Mouse (Mus musculus): ENCODE data around the gene Rpl23. TPM values are rescaled to one million over a fixed set of nuclear protein-coding genes. Genes with fewer than 3 reads are reported as not detected.
A peak's percentile ranks its signal among the peaks of the same experiment; 100 is the strongest.

The Rpl23 gene
- total and polyA plus RNA-seq, 3 experiments = 921 to 2,072 TPM; not detected in 1

GRCm38 (mm10) chr11:97769704-97770103 lies 12.5 kb downstream of the Rpl23 start:
- Histone ChIP-seq H3K9ac (ENCODE audit: control insufficient read depth, low read depth, low read length, poor library complexity, severe bottlenecking) (no peak overlapping the region), H3K4me1 (ENCODE audit: control insufficient read depth in 1 of 2, insufficient read depth in 2 of 2, low read length in 2 of 2) (peaks cover 3 to 6% of the 10 kb centered on the region in 2 experiments; a peak in 2 of 4 replicates), H3K27ac (ENCODE audit: control insufficient read depth, low read depth, low read length) (no peak overlapping the region), H3K4me3 (ENCODE audit: control insufficient read depth in 1 of 2, insufficient read depth in 1 of 2, low read depth in 2 of 2, low read length in 2 of 2) (no peak overlapping the region), H3K36me3 (ENCODE audit: control insufficient read depth in 1 of 2, insufficient read depth in 2 of 2, low read length in 2 of 2) (peaks cover 0 to 7% of the 10 kb centered on the region in 2 experiments; a peak in 2 of 4 replicates), H3K79me2 (ENCODE audit: control insufficient read depth, insufficient read depth, low read length, poor library complexity) (peaks cover 15% of the 10 kb centered on the region), H3K27me3 (ENCODE audit: control insufficient read depth in 1 of 2, insufficient read depth in 2 of 2, low read length in 2 of 2) (no peaks in the 10 kb centered on the region), H3K9me3 (replicated peaks; ENCODE audit: insufficient read depth, low read length) (no peaks in the 10 kb centered on the region)
- TF ChIP-seq KAT2A (conservative IDR thresholded peaks at IDR 0.05; ENCODE audit: low read depth, low read length) (no peak), POLR2AphosphoS2 (IDR thresholded peaks at IDR 0.05; ENCODE audit: low read length) (no peak), ZKSCAN1 (IDR thresholded peaks at IDR 0.05; ENCODE audit: low read depth, low read length) (no peak), TBP (IDR thresholded peaks at IDR 0.05; ENCODE audit: low read depth, low read length) (peak; percentile 99), POLR2A (IDR thresholded peaks at IDR 0.05; ENCODE audit: control insufficient read depth in 1 of 2, insufficient read depth in 1 of 2, low read depth in 1 of 2, low read length in 2 of 2, poor library complexity in 1 of 2) (no peak), MYC (IDR thresholded peaks at IDR 0.05; ENCODE audit: low read depth, low read length) (no peak), NRF1 (IDR thresholded peaks at IDR 0.05; ENCODE audit: insufficient read depth, low read depth, low read length, poor library complexity, severe bottlenecking) (no peak), MAFK (IDR thresholded peaks at IDR 0.05; ENCODE audit: borderline replicate concordance, low read depth, low read length) (peak; percentile 81), BHLHE40 (IDR thresholded peaks at IDR 0.05; ENCODE audit: borderline replicate concordance, low read depth, low read length) (no peak), CTCF (IDR thresholded peaks at IDR 0.05 in 2 of 3, conservative IDR thresholded peaks at IDR 0.05 in 1 of 3; ENCODE audit: control insufficient read depth in 1 of 3, insufficient read depth in 1 of 3, low read depth in 2 of 3, low read length in 3 of 3, poor library complexity in 1 of 3, severe bottlenecking in 1 of 3) (no peak), JUND (IDR thresholded peaks at IDR 0.05; ENCODE audit: low read depth, low read length) (no peak)
- peak; percentile 70 for DNase-seq (ENCODE audit: low read depth, low spot score)

- DNase-seq (ENCODE audit: low read depth, low spot score) = peak; percentile 100
- Histone ChIP-seq H3K79me2 (ENCODE audit: control insufficient read depth, insufficient read depth, low read length, poor library complexity) (peaks cover 19% of the 10 kb centered on the region), H3K9ac (ENCODE audit: control insufficient read depth, low read depth, low read length, poor library complexity, severe bottlenecking) (peak within 1 kb of the TSS; percentile 76), H3K36me3 (ENCODE audit: control insufficient read depth in 1 of 2, insufficient read depth in 2 of 2, low read length in 2 of 2) (peaks cover 0 to 7% of the 10 kb centered on the region in 2 experiments), H3K4me1 (ENCODE audit: control insufficient read depth in 1 of 2, insufficient read depth in 2 of 2, low read length in 2 of 2) (peaks cover 3 to 6% of the 10 kb centered on the region in 2 experiments; a peak in 2 of 4 replicates), H3K27ac (ENCODE audit: control insufficient read depth, low read depth, low read length) (peak within 1 kb of the TSS; percentile 90), H3K9me3 (replicated peaks; ENCODE audit: insufficient read depth, low read length) (no peaks in the 10 kb centered on the region), H3K4me3 (ENCODE audit: control insufficient read depth in 1 of 2, insufficient read depth in 1 of 2, low read depth in 2 of 2, low read length in 2 of 2) (peak within 1 kb of the TSS; percentile 75 to 92), H3K27me3 (ENCODE audit: control insufficient read depth in 1 of 2, insufficient read depth in 2 of 2, low read length in 2 of 2) (no peaks in the 10 kb centered on the region)
- TF ChIP-seq USF2 (IDR thresholded peaks at IDR 0.05; ENCODE audit: borderline replicate concordance in 1 of 2, insufficient read depth in 1 of 2, low read depth in 1 of 2, low read length in 2 of 2) = no peak
- TF ChIP-seq CTCF (IDR thresholded peaks at IDR 0.05 in 2 of 3, conservative IDR thresholded peaks at IDR 0.05 in 1 of 3; ENCODE audit: control insufficient read depth in 1 of 3, insufficient read depth in 1 of 3, low read depth in 2 of 3, low read length in 3 of 3, poor library complexity in 1 of 3, severe bottlenecking in 1 of 3) = no peak
- TF ChIP-seq ZMIZ1 (IDR thresholded peaks at IDR 0.05; ENCODE audit: low read depth, low read length) = peak; percentile 81; the same call in 1 of the 2 replicates
- peak; percentile 59 for TF ChIP-seq TCF12 (IDR thresholded peaks at IDR 0.05; ENCODE audit: low read depth, low read length)
- TF ChIP-seq ZC3H11A (IDR thresholded peaks at IDR 0.05; ENCODE audit: low read depth, low read length) = peak; percentile 51; the same call in 1 of the 2 replicates
- peak; percentile 33; the same call in 1 of the 2 replicates for TF ChIP-seq NRF1 (IDR thresholded peaks at IDR 0.05; ENCODE audit: insufficient read depth, low read depth, low read length, poor library complexity, severe bottlenecking)
- no peak for TF ChIP-seq CHD2 (IDR thresholded peaks at IDR 0.05; ENCODE audit: low read length)
- no peak; the same call in 1 of the 2 replicates for TF ChIP-seq RCOR1 (IDR thresholded peaks at IDR 0.05; ENCODE audit: low read depth, low read length)
- TF ChIP-seq HCFC1 (IDR thresholded peaks at IDR 0.05; ENCODE audit: low read depth, low read length) = peak; percentile 98
- no peak for TF ChIP-seq RAD21 (IDR thresholded peaks at IDR 0.05; ENCODE audit: low read depth, low read length)
- peak; percentile 99 for TF ChIP-seq ELF1 (IDR thresholded peaks at IDR 0.05; ENCODE audit: low read depth, low read length)
- peak; percentile 5; the same call in 1 of the 2 replicates for TF ChIP-seq MAFK (IDR thresholded peaks at IDR 0.05; ENCODE audit: borderline replicate concordance, low read depth, low read length)
- TF ChIP-seq MYC (IDR thresholded peaks at IDR 0.05; ENCODE audit: low read depth, low read length) = peak; percentile 54; the same call in 1 of the 2 replicates
- no peak for TF ChIP-seq GATA1 (IDR thresholded peaks at IDR 0.05; ENCODE audit: low read depth, low read length)
- TF ChIP-seq MEF2A (IDR thresholded peaks at IDR 0.05; ENCODE audit: extremely low read depth, insufficient replicate concordance, low read depth, low read length, poor library complexity, severe bottlenecking) = no peak
- TF ChIP-seq ZNF384 (IDR thresholded peaks at IDR 0.05; ENCODE audit: low read depth, low read length) = no peak
- peak; percentile 77 for TF ChIP-seq E2F4 (IDR thresholded peaks at IDR 0.05; ENCODE audit: borderline replicate concordance, low read depth, low read length)
- TF ChIP-seq MAX (IDR thresholded peaks at IDR 0.05; ENCODE audit: low read length) = peak; percentile 75
- no peak for TF ChIP-seq UBTF (IDR thresholded peaks at IDR 0.05; ENCODE audit: borderline replicate concordance, insufficient read depth, low read depth, low read length)
- TF ChIP-seq KAT2A (conservative IDR thresholded peaks at IDR 0.05; ENCODE audit: low read depth, low read length) = peak; percentile 91
- peak; percentile 94 for TF ChIP-seq POLR2AphosphoS2 (IDR thresholded peaks at IDR 0.05; ENCODE audit: low read length)
- TF ChIP-seq TBP (IDR thresholded peaks at IDR 0.05; ENCODE audit: low read depth, low read length) = peak; percentile 92
- TF ChIP-seq CHD1 (IDR thresholded peaks at IDR 0.05; ENCODE audit: low read depth, low read length) = no peak
Observed at GRCm38 (mm10) chr11:97766154-97766881, 15.9 kb downstream of the Rpl23 start, which contains the start of gene Cwc25. Gene Cwc25, minus strand, starts transcription at chr11:97766556.

Measured in MEL (cell line).